Mouse (Mus musculus): ENCODE results near the gene Ptprn2. TPM values are rescaled to one million over a fixed set of nuclear protein-coding genes. Genes with fewer than 3 reads are reported as not detected.

The Ptprn2 gene
- total RNA-seq, 2 experiments from 2014 or later: not detected

DNA sequence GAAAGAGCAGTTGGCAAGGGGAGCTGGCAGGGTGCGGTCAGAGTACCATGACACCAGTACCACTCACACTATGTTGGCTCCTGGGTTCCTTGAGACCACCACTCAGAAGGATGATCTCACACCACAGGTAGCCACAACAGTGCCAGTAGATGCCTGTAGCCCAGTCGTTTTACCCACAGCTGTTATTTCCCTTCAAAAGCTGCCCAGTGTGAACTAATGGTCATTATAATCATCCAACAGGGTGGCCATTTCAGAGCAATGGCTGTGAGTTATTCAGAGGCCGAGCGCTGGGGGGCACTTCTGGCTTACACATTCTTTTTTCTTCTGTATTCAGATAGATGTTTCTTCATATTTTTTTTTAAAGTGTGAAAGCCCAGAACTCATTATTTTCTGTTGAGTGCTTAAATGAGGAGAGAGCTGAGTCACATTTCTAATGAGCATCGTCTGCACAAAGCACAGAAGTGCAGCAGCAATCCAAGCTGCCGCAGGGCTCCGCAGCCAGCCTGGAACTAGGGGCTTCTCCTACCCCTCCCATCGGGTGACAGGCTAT is 357.3 kb downstream of the Ptprn2 start:
- no peak for DNase-seq (ENCODE audit: low spot score)
- intact Hi-C loops (cut with DNase I): no loop called here

GRCm38 (mm10) chr12:116846220-116846619 is 360.7 kb downstream of the Ptprn2 start:
- intact Hi-C loops (cut with DNase I): no loop called here
- no peak for DNase-seq (ENCODE audit: low spot score)

- DNase-seq (ENCODE audit: low spot score): no peak
- intact Hi-C loops (cut with DNase I): no loop called here
These were observed 361.5 kb downstream of the Ptprn2 start for GRCm38 (mm10) chr12:116847021-116847420.

DNA sequence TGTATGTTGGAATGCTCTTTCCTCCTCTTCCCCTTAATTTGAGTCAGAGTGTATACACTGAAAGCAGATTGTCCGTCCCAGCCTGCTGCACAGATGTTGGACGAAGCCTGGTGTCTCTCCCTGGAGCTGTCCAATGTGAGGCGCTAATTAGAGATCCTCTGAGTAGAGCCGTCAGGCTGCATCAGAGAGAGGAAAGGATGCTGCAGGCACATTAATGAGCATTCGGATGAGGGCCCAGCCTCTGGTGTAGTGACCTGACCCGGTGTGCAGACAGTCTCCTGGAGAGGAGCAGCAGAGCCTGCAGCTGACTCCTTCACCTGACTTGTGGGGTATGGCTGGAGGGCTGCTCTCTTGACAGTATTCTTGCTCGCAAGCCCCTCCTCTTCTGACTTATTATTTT is 370.8 kb downstream of the Ptprn2 start:
- intact Hi-C loops (cut with DNase I): no loop called here
- DNase-seq (ENCODE audit: low spot score): no peak

DNA sequence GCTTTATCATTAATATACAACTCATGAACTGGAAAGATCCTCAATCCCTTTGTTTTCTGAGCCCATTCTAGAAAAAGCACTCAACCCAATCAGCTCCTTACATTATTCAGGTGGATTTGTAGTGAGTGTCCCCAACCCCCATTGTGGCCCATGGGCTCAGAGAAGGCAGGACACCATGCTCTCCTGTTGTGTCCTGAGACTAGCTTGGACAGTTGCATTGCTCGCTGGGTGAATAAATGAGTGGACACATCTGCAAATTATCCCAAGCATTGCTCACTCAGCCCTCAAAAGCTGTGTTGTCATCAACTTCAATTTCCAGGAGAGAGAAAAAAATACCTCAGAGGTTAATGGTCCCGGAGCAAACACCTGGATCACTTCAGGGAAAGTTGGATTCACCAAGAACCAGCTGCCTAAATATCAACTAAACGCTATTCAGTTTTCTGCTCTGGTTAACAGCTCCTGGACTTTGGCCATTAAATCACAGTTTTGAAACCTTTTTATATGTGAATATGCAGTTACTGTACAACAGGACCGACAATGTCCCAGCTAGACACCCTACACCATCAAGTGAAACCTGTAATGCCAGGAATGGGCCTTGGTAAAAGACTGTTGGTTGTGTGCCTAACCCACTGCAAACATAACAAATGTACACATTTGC is 376.0 kb downstream of the Ptprn2 start:
- no peak for DNase-seq (ENCODE audit: low spot score)
- intact Hi-C loops (cut with DNase I): no loop called here

DNA sequence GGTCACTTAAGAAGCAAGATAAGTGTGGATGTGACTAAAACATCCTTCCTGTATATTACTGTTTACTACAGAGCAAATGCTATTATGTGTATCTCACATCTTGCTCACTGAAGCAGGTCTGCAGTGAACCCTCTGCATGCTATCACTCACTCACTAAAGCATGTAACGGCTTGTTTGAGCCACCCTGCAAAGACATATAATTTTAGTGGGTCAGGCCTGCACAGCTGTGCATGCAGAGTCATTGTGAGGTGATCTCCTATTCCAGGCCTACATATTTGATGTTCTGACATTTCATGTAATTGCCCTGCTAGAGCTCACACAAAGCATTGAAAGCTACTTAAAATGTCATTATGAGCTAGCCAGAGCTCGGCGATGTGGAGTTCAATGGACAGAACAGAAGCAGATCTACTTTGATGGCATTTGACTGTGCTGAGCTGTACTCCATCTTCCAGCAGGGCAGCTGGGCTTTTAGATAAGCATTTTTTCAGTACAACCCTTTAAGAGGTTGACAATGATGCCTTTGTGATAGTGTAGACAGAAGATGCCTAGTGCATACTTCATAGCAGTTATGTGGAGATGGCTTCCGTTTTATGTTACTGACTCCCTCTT is 377.9 kb downstream of the Ptprn2 start:
- no peak for DNase-seq (ENCODE audit: low spot score)
- intact Hi-C loops (cut with DNase I): no loop called here

DNA sequence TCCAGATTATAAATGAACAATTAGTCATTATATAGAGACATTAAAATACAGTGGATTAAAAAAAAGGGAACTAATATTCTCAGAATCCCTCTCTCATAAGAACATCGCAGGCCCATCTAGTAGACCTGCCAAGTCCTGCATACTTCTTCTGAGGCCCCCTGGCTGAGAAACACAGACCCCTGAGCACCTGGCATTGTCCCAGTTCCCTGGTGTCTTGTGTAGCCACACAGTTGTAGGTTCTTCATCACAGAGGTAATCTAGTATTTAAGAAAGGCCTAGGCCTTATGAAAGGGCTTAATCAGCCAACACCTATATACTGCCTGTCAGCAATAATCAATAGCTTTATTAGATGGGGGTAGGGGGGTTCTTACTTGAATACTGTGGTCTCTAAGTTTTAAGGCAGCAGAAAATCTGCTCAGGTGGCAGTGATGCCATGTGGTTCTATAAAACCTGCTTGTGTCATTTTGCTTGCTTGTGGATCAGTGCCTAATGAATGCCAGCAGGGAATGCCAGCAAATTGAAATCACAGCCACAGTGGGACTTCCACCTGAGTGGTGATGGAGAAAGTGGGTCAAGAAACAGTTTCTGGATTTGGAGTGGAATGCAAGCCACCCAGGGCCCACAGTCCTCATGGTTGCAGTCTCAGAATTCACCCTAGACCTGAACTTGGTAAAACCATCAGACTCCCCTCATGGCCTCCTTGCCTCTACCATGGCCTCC is 388.5 kb downstream of the Ptprn2 start:
- intact Hi-C loops (cut with DNase I): no loop called here
- no peak for DNase-seq (ENCODE audit: low spot score)

- DNase-seq (ENCODE audit: low spot score): no peak
These were observed 402.2 kb downstream of the Ptprn2 start for GRCm38 (mm10) chr12:116887496-116888281.

DNA sequence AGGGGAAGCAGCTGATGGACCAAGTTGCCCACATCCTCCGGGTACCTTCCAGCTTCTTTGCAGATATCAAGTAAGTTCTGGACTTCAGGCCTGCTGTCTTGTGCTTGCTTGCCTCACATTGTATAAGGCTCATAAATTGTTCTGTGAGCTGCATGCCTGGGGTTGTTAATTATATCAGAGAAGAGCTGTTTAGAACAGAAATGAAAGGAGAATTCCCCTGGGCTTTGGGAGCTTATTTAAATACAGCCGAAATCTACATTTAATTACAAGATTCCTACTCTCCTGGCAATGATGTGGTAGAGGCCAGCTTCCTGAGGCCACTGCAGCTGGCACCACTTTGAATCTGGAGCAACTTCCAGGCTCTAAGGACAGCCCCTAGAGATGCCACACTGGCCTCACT is 403.3 kb downstream of the Ptprn2 start:
- intact Hi-C loops (cut with DNase I): no loop called here
- DNase-seq (ENCODE audit: low spot score): no peak

More at GRCm38 (mm10) chr12:116887496-116888281, 402.2 kb downstream of the Ptprn2 start:
- intact Hi-C loops (cut with DNase I): no loop called here

DNA sequence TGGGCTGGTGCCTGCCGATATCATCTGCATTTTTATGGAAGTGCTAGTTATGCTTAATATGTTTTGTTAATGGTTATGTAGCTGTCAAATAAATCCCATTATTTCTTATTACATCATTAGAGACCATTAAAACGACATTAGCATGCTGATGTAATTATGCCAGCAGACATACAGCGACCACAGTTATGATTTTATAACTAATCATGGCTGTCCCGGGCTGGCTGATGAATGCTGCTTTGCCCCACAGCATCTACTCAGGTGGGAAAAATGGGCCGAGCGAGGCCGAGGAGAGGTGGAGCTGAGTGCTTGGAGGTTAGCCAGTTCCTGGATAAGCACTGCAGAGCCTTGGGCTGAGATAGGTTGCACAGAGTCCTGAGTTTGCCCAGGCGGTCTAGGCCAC is 407.1 kb downstream of the Ptprn2 start:
- DNase-seq (ENCODE audit: low spot score): no peak
- intact Hi-C loops (cut with DNase I): no loop called here

- DNase-seq (ENCODE audit: low spot score): no peak
- intact Hi-C loops (cut with DNase I): no loop called here
These were observed 411.1 kb downstream of the Ptprn2 start for GRCm38 (mm10) chr12:116896651-116897050.

DNA sequence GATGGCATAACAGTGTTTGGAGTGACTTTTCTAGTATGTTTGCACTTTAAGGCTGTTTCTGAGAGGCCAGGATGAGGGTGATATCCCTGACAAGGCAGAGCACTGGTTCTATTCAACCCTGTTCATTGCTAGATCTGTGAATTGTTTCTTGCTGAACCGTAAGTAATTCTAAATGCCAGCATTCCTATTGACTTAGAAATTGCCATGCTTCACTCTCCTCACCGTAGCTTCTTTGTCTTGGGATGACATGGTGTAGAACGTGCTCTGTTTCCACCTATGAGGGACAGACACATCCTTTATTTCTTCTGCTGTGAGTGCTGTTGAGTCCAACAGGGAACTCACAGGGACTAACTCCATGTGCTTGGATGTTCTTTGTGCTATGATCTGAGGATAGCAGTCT is 416.3 kb downstream of the Ptprn2 start:
- intact Hi-C loops (cut with DNase I): no loop called here
- no peak for DNase-seq (ENCODE audit: low spot score)

GRCm38 (mm10) chr12:116907424-116907823 is 421.9 kb downstream of the Ptprn2 start:
- intact Hi-C loops (cut with DNase I): no loop called here
- DNase-seq (ENCODE audit: low spot score): no peak

DNA sequence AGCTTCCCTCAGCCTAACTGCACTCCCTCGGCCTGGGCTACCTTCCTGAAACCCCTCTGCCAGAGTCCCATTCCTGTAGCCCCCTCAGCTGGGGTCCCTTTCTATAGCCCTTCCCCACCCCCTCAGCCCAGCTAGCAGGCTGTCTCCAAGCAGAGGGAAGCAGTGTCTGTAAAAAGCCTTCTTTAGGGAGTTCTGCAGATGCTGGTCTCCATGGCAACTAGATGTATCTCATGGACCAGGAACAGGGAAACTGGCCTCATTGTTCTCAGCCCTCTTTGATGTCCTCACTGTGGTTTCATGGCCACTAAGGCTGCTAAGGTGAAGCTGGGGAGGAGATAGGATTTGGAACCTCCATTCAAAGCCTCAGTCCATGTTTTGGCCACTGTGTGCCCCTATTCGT is 423.1 kb downstream of the Ptprn2 start:
- intact Hi-C loops (cut with DNase I): no loop called here
- DNase-seq (ENCODE audit: low spot score): no peak

DNA sequence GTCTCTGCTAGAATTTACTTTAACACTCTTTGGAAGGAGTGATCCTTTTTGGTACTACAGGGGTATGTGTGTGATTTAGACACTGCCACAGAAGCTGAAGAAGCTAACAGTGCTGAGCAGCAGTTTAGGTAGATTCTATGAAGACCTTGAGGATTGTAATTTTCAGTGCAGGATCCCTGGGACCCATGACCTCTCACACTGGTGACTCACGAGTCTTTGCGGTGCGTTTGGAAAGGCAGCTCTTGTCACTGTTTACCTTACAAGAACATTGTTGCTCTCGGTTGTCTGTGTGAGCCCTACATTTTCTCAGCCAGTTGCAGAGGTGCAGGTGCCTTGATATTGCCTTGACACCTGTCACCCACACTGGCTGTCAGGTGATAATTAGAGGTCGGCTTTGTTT is 431.3 kb downstream of the Ptprn2 start:
- intact Hi-C loops (cut with DNase I): no loop called here
- DNase-seq (ENCODE audit: low spot score): no peak

- intact Hi-C loops (cut with DNase I): no loop called here
- DNase-seq (ENCODE audit: low spot score): no peak
These were observed 433.7 kb downstream of the Ptprn2 start for GRCm38 (mm10) chr12:116919185-116919584.

- intact Hi-C loops (cut with DNase I): no loop called here
- no peak for DNase-seq (ENCODE audit: low spot score)
These were observed 434.4 kb downstream of the Ptprn2 start for GRCm38 (mm10) chr12:116919691-116920526.

GRCm38 (mm10) chr12:116927115-116927514 is 441.6 kb downstream of the Ptprn2 start:
- intact Hi-C loops (cut with DNase I): no loop called here
- no peak for DNase-seq (ENCODE audit: low spot score)

DNA sequence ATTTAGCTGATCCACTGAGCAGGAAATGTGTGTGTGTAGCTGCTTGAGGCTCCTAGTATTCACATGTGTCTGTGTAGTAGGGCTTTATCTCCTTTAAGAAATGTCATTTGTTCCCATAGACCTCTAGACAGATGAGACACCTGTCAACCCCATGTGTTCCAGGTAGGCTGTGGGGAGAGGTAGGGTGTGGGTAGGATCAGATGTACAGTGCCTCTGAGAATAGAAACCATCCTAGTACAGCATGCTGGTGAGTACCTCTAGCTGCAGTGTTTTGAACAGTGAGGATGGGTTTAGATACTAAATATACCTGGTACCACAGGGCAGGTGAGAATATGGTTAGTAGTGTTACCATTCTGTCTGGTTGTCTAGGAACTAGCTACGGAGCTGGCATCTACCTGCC is 442.0 kb downstream of the Ptprn2 start:
- intact Hi-C loops (cut with DNase I): no loop called here
- no peak for DNase-seq (ENCODE audit: low spot score)
